Mouse (Mus musculus) G1E (cell line): ENCODE data around the gene D430042O09Rik.

Source experiments
- CTCF ChIP-seq: IDR thresholded peaks from 2 replicates; pipeline ENCODE4 v1.5.1; 2012; ENCODE audit warnings: low read depth, low read length, inconsistent platforms, mixed read lengths
- POLR2AphosphoS5 ChIP-seq: IDR thresholded peaks from 2 replicates; pipeline ENCODE4 v1.6.1; 2012; ENCODE audit warnings: low read depth, low read length, inconsistent platforms; ENCODE audit not compliant: insufficient replicate concordance

- TF ChIP-seq POLR2AphosphoS5 (no peak), CTCF (no peak)
These were observed 156.3 kb downstream of the D430042O09Rik start for GRCm38 (mm10) chr7:125864026-125864425.
